Mouse (Mus musculus) myocyte (in vitro differentiated cells): ENCODE results near the gene Smyd3.

Experiments
- MAX ChIP-seq: IDR thresholded peaks from one replicate; pipeline ENCODE4 v1.6.1; 2011; ENCODE audit warnings: low read depth, mild to moderate bottlenecking, control low read depth
- MYOG ChIP-seq, 3 experiments: IDR thresholded peaks; one replicate each; pipeline ENCODE4 v1.6.1; 2011; ENCODE audit warnings: control low read depth in 2 of 3, low read depth in 2 of 3, mild to moderate bottlenecking in 2 of 3; ENCODE audit not compliant: insufficient read length in 2 of 3, control insufficient read depth in 1 of 3, insufficient read depth in 1 of 3
- SRF ChIP-seq: IDR thresholded peaks from one replicate; pipeline ENCODE4 v1.6.1; 2011; ENCODE audit warnings: low read depth; ENCODE audit not compliant: control insufficient read depth, insufficient read length
- USF1 ChIP-seq: IDR thresholded peaks from one replicate; pipeline ENCODE4 v1.6.1; 2011; ENCODE audit warnings: low read depth, mild to moderate bottlenecking, control low read depth, moderate library complexity

- TF ChIP-seq USF1 (no peak), MYOG (IDR thresholded peaks at IDR 0.05; ENCODE audit: control insufficient read depth in 1 of 3, insufficient read depth in 1 of 3, insufficient read length in 2 of 3, low read depth in 2 of 3) (no peak), SRF (no peak), MAX (no peak)
Measured at GRCm38 (mm10) chr1:179116729-179117663, 400.8 kb downstream of the Smyd3 start.
